8 mouse cellular contexts compared by ENCODE assay signal in genomic region chr19:7057722-7058207, GRCm38 (mm10). TPM values are rescaled to one million over a fixed set of nuclear protein-coding genes. Genes with fewer than 3 reads are reported as not detected.
A peak's percentile ranks its signal among the peaks of the same experiment; 100 is the strongest.
DNase-seq lines count a peak whose midpoint lies in the region; ATAC-seq and TF ChIP-seq lines count a peak whose summit lies in the region.

No protein-coding gene starts in this region.

- peak; percentile 57 for ATAC-seq in G1E (ENCODE audit: extremely low read depth, insufficient number of reproducible peaks, low FRiP score, poor library complexity, severe bottlenecking)
- ATAC-seq in forebrain, embryonic 14.5 days: peak; percentile 65
- peak; percentile 57 for ATAC-seq in neural tube, embryonic 13.5 days (ENCODE audit: low read depth)

- peaks cover 24% of the 10 kb centered on the region for H3K4me1 ChIP-seq in G1E (ENCODE audit: insufficient read depth, low read depth, low read length)
- H3K4me1 ChIP-seq in forebrain, embryonic 14.5 days (ENCODE audit: control insufficient read depth, insufficient read depth, low read length): peaks cover 9% of the 10 kb centered on the region; the same call in 1 of the 2 replicates
- peaks cover 24% of the 10 kb centered on the region for H3K4me1 ChIP-seq in neural tube, embryonic 13.5 days (replicated peaks)

- no peak overlapping the region for H3K9ac ChIP-seq in forebrain, embryonic 14.5 days (ENCODE audit: low read length)
- H3K9ac ChIP-seq in neural tube, embryonic 13.5 days: peak overlapping the region; percentile 66

- intact Hi-C loops in heart, postnatal 25 days (cut with DNase I): no loop called here

- no peaks in the 10 kb centered on the region for H3K9me3 ChIP-seq in G1E (replicated peaks)
- H3K9me3 ChIP-seq in forebrain, embryonic 14.5 days (replicated peaks; ENCODE audit: control insufficient read depth, low read length): no peaks in the 10 kb centered on the region
- H3K9me3 ChIP-seq in neural tube, embryonic 13.5 days: no peaks in the 10 kb centered on the region

- WGBS in forebrain, embryonic 14.5 days: 0% methylated on average over 15 of the region's 15 CpGs
- under 1% methylated on average over 15 of the region's 15 CpGs for WGBS in neural tube, embryonic 13.5 days

- TF ChIP-seq CTCF in G1E (IDR thresholded peaks at IDR 0.05; ENCODE audit: low read depth, low read length): no peak

- peak; percentile 42 for DNase-seq in G1E (ENCODE audit: low spot score)
- DNase-seq in cerebellum, adult 11-12 months: peak; percentile 81
- DNase-seq in forebrain, embryonic 14.5 days (ENCODE audit: low spot score): peak; percentile 80
- peak; percentile 79 for DNase-seq in heart, postnatal 25 days (ENCODE audit: low spot score)
- DNase-seq in layer of hippocampus, adult 11-12 months (ENCODE audit: low spot score): peak; percentile 77
- DNase-seq in lung, adult 18-20 months: peak; percentile 92 to 93
- DNase-seq in testis, postnatal 14 days (ENCODE audit: low spot score): peak; percentile 85

- peak overlapping the region; percentile 100 for H3K4me2 ChIP-seq in forebrain, embryonic 14.5 days (ENCODE audit: low read length)
- H3K4me2 ChIP-seq in neural tube, embryonic 13.5 days: peak overlapping the region; percentile 90

- H3K27me3 ChIP-seq in G1E (ENCODE audit: insufficient read depth, low read length): peaks cover 67% of the 10 kb centered on the region
- H3K27me3 ChIP-seq in forebrain, embryonic 14.5 days (replicated peaks; ENCODE audit: control insufficient read depth, insufficient read depth, low read length): no peaks in the 10 kb centered on the region
- peaks cover 75% of the 10 kb centered on the region for H3K27me3 ChIP-seq in neural tube, embryonic 13.5 days

- H3K4me3 ChIP-seq in G1E (ENCODE audit: low read depth, low read length): peak overlapping the region; percentile 42; the same call in 1 of the 2 replicates
- H3K4me3 ChIP-seq in forebrain, embryonic 14.5 days (ENCODE audit: low read depth, low read length): peak overlapping the region; percentile 59
- peak overlapping the region; percentile 61 for H3K4me3 ChIP-seq in neural tube, embryonic 13.5 days

- H3K36me3 ChIP-seq in G1E (replicated peaks): no peaks in the 10 kb centered on the region
- H3K36me3 ChIP-seq in forebrain, embryonic 14.5 days (ENCODE audit: control insufficient read depth, insufficient read depth, low read length): no peaks in the 10 kb centered on the region
- H3K36me3 ChIP-seq in neural tube, embryonic 13.5 days: no peaks in the 10 kb centered on the region

- no peak overlapping the region for H3K27ac ChIP-seq in forebrain, embryonic 14.5 days (ENCODE audit: low read depth, low read length)
- H3K27ac ChIP-seq in neural tube, embryonic 13.5 days (replicated peaks): no peak overlapping the region

RNA-seq across cellular contexts. Expression of gene Macrod1, which starts 1.2 kb away (rescaled TPM):
- total RNA-seq in G1E (2014; fragmentation: Nextera tagmentation) (not detected in 2 replicates), G1E (2017) (not detected in 2 replicates)
- polyA plus RNA-seq in G1E (2012): 0.60 and 0.89 TPM in 2 replicates
- polyA plus RNA-seq in forebrain, embryonic 14.5 days (2014; fragmentation: Nextera tagmentation; extraction: Ambion mirVana): 4.0 and 4.8 TPM in 2 replicates
- total RNA-seq in heart, postnatal 25 days (2021): 100 to 1,000 TPM; 240 to 243 TPM
- polyA plus RNA-seq in neural tube, embryonic 13.5 days (2015; fragmentation: Nextera tagmentation; extraction: Ambion mirVana): 4.4 and 5.2 TPM in 2 replicates

RNA-seq across cellular contexts. Expression of gene Stip1, which starts 18.0 kb away (rescaled TPM):
- 301 and 356 TPM in 2 replicates for total RNA-seq in G1E (2014; fragmentation: Nextera tagmentation)
- 267 and 279 TPM in 2 replicates for total RNA-seq in G1E (2017)
- 136 and 224 TPM in 2 replicates for polyA plus RNA-seq in G1E (2012)
- polyA plus RNA-seq in forebrain, embryonic 14.5 days (2014; fragmentation: Nextera tagmentation; extraction: Ambion mirVana): 278 and 287 TPM in 2 replicates
- total RNA-seq in heart, postnatal 25 days (2021): 100 to 1,000 TPM; 110 to 129 TPM
- 244 and 248 TPM in 2 replicates for polyA plus RNA-seq in neural tube, embryonic 13.5 days (2015; fragmentation: Nextera tagmentation; extraction: Ambion mirVana)

RNA-seq across cellular contexts. Expression of gene Fermt3, which starts 38.5 kb away (rescaled TPM):
- 66.2 and 69.5 TPM in 2 replicates for total RNA-seq in G1E (2014; fragmentation: Nextera tagmentation)
- total RNA-seq in G1E (2017): 267 and 318 TPM in 2 replicates
- 461 and 527 TPM in 2 replicates for polyA plus RNA-seq in G1E (2012)
- polyA plus RNA-seq in forebrain, embryonic 14.5 days (2014; fragmentation: Nextera tagmentation; extraction: Ambion mirVana): 3.5 TPM in 2 replicates
- total RNA-seq in heart, postnatal 25 days (2021): 1 to 10 TPM; 4.4 to 4.7 TPM
- 4.4 and 4.9 TPM in 2 replicates for polyA plus RNA-seq in neural tube, embryonic 13.5 days (2015; fragmentation: Nextera tagmentation; extraction: Ambion mirVana)

RNA-seq across cellular contexts. Expression of gene Flrt1, which starts 47.8 kb away (rescaled TPM):
- not detected in 2 replicates for total RNA-seq in G1E (2014; fragmentation: Nextera tagmentation)
- total RNA-seq in G1E (2017): 0.05 and 0.12 TPM in 2 replicates
- polyA plus RNA-seq in G1E (2012): not detected in 2 replicates
- 9.5 and 12.2 TPM in 2 replicates for polyA plus RNA-seq in forebrain, embryonic 14.5 days (2014; fragmentation: Nextera tagmentation; extraction: Ambion mirVana)
- total RNA-seq in heart, postnatal 25 days (2021): 1 to 10 TPM; 1.1 to 1.4 TPM
- 9.6 and 10.9 TPM in 2 replicates for polyA plus RNA-seq in neural tube, embryonic 13.5 days (2015; fragmentation: Nextera tagmentation; extraction: Ambion mirVana)

Comparison
In these comparisons a context has a peak if more than half of its experiments do, and no peak if none do; other contexts are left out.
1. DNase-seq: peak in every context shown above with its lines; median percentile 92 in lung, adult 18-20 months; 85 in testis, postnatal 14 days; 81 in cerebellum, adult 11-12 months; 80 in forebrain, embryonic 14.5 days; 79 in heart, postnatal 25 days; 77 in layer of hippocampus, adult 11-12 months; 42 in G1E.
2. RNA of gene Fermt3, which starts 38.5 kb away (polyA plus RNA-seq): 461 to 527 TPM in G1E; 4.4 to 4.9 TPM in neural tube, embryonic 13.5 days and 3.5 TPM in forebrain, embryonic 14.5 days; every median in the first group is over 10 times any median in the second.
3. Peak in every context shown above with its lines, with median percentiles within 50 percentile points of each other: ATAC-seq and H3K4me3 ChIP-seq.